Mouse (Mus musculus): ENCODE measurements at regions not wholly inside any gene's neighbourhood (a gene's known extent, or its start where the extent isn't known, plus 50 kb on each side); places are given as distances from the start of the nearest gene placed in this dataset.

DNA sequence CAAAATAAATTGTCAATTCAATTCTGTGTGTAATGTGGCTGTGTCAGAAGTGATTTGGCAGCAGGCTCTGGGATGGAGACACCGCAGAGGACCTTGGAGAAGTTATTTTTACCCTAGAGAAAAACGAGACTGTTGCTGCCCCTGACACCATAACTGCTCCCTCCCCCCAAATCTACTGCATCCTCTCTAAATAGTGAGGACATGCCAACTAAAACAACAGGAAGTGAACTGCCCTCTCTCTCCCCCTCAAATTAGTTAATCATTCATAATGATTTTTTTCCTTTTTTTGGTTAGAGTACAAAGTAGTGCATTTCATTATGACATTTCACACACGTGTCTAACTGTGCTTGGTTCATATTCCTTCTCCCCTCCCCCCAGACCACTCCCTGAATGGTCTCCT is 55.6 kb upstream of the Pias1 start:
- DNase-seq (ENCODE audit: low spot score in 2 of 2): no peak

DNA sequence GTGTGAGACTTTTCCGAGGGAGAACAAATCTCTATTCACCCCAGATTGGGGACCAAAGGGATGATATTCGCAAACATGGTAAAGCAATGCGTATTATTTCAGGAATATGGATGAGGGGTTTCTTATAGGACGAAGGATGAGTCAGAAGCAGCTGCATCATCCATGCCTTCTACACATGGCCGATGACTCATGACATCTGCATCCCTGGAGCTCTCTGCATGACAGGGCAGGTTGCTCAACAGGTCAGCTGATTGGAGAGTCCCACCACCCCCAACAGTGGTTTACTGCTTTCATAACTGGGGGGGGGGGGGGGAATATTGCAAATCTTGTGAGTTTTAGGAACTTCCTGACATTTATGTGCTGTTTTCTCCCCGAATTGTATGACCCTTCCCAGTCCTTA is 50.3 kb upstream of the Pias1 start:
- no peak for DNase-seq (ENCODE audit: low spot score in 2 of 2)
